14 mouse cellular contexts compared by ENCODE assay signal in genomic region chr11:54004734-54005133, GRCm38 (mm10). TPM values are rescaled to one million over a fixed set of nuclear protein-coding genes. Genes with fewer than 3 reads are reported as not detected.
DNase-seq lines count a peak whose midpoint lies in the region; ATAC-seq lines count a peak whose summit lies in the region.
"Had no signal": no experiment of that assay in that cellular context is flagged by ENCODE, and none has a peak within 500 bp of the region (broad histone marks: within the 10 kb centered on the region; RNA-seq: fewer than 3 reads in every experiment).

No protein-coding gene starts in this region.

- no peak overlapping the region for H3K4me3 ChIP-seq in kidney, embryonic 15.5 days (replicated peaks)
- no peak overlapping the region for H3K4me3 ChIP-seq in embryonic facial prominence, embryonic 10.5 days
- peak overlapping the region; percentile 44 for H3K4me3 ChIP-seq in liver, embryonic 13.5 days (replicated peaks)
- no peak overlapping the region for H3K4me3 ChIP-seq in midbrain, embryonic 13.5 days (replicated peaks)
- H3K4me3 ChIP-seq: embryonic facial prominence, embryonic 13.5 days; neural tube, embryonic 13.5 days had no signal

- peaks cover 15% of the 10 kb centered on the region; the same call in 1 of the 2 replicates for H3K4me1 ChIP-seq in kidney, embryonic 15.5 days
- peaks cover 20% of the 10 kb centered on the region for H3K4me1 ChIP-seq in embryonic facial prominence, embryonic 10.5 days
- H3K4me1 ChIP-seq in liver, embryonic 13.5 days (replicated peaks): peaks cover 76% of the 10 kb centered on the region
- H3K4me1 ChIP-seq in midbrain, embryonic 13.5 days (replicated peaks): no peaks in the 10 kb centered on the region
- H3K4me1 ChIP-seq: neural tube, embryonic 13.5 days had no signal

- no peaks in the 10 kb centered on the region for H3K36me3 ChIP-seq in kidney, embryonic 15.5 days
- H3K36me3 ChIP-seq in embryonic facial prominence, embryonic 10.5 days (replicated peaks): no peaks in the 10 kb centered on the region
- H3K36me3 ChIP-seq in liver, embryonic 13.5 days: peaks cover 82% of the 10 kb centered on the region
- no peaks in the 10 kb centered on the region for H3K36me3 ChIP-seq in midbrain, embryonic 13.5 days
- H3K36me3 ChIP-seq: embryonic facial prominence, embryonic 13.5 days; neural tube, embryonic 13.5 days had no signal

- peak; percentile 81 for ATAC-seq in kidney, embryonic 15.5 days (replicated peaks; ENCODE audit: low FRiP score)
- ATAC-seq in liver, embryonic 13.5 days (ENCODE audit: low read depth): peak; percentile 99
- ATAC-seq in midbrain, embryonic 13.5 days: no peak
- ATAC-seq: forebrain, embryonic 16.5 days; midbrain, embryonic 16.5 days had no signal

- no peak overlapping the region for H3K4me2 ChIP-seq in kidney, embryonic 15.5 days
- peak overlapping the region; percentile 70 for H3K4me2 ChIP-seq in liver, embryonic 13.5 days
- no peak overlapping the region for H3K4me2 ChIP-seq in midbrain, embryonic 13.5 days (replicated peaks)
- H3K4me2 ChIP-seq: embryonic facial prominence, embryonic 13.5 days; hindbrain, embryonic 14.5 days; neural tube, embryonic 13.5 days had no signal

- H3K9ac ChIP-seq in kidney, embryonic 15.5 days: no peak overlapping the region
- H3K9ac ChIP-seq in liver, embryonic 13.5 days: peak overlapping the region; percentile 69
- no peak overlapping the region for H3K9ac ChIP-seq in midbrain, embryonic 13.5 days (replicated peaks)
- H3K9ac ChIP-seq: embryonic facial prominence, embryonic 13.5 days; hindbrain, embryonic 14.5 days; neural tube, embryonic 13.5 days had no signal

- H3K9me3 ChIP-seq in kidney, embryonic 15.5 days (replicated peaks): no peaks in the 10 kb centered on the region
- H3K9me3 ChIP-seq in embryonic facial prominence, embryonic 10.5 days: no peaks in the 10 kb centered on the region
- H3K9me3 ChIP-seq in liver, embryonic 13.5 days (replicated peaks): no peaks in the 10 kb centered on the region
- no peaks in the 10 kb centered on the region for H3K9me3 ChIP-seq in midbrain, embryonic 13.5 days
- H3K9me3 ChIP-seq: embryonic facial prominence, embryonic 13.5 days; neural tube, embryonic 13.5 days had no signal

- no peak overlapping the region for H3K27ac ChIP-seq in kidney, embryonic 15.5 days
- H3K27ac ChIP-seq in embryonic facial prominence, embryonic 10.5 days (replicated peaks): peak overlapping the region; percentile 37; the same call in 1 of the 2 replicates
- peak overlapping the region; percentile 97 for H3K27ac ChIP-seq in liver, embryonic 13.5 days
- no peak overlapping the region for H3K27ac ChIP-seq in midbrain, embryonic 13.5 days
- H3K27ac ChIP-seq: embryonic facial prominence, embryonic 13.5 days; hindbrain, embryonic 14.5 days; neural tube, embryonic 13.5 days had no signal

- H3K27me3 ChIP-seq in kidney, embryonic 15.5 days: no peaks in the 10 kb centered on the region
- 0 out of 2 replicates have a peak, but pooled peaks cover 2% of the 10 kb centered on the region for H3K27me3 ChIP-seq in embryonic facial prominence, embryonic 10.5 days (replicated peaks; ENCODE audit: low read depth, poor library complexity, severe bottlenecking)
- H3K27me3 ChIP-seq in liver, embryonic 13.5 days: no peaks in the 10 kb centered on the region
- H3K27me3 ChIP-seq in midbrain, embryonic 13.5 days: no peaks in the 10 kb centered on the region
- H3K27me3 ChIP-seq: CH12.LX; embryonic facial prominence, embryonic 13.5 days; neural tube, embryonic 13.5 days had no signal

- DNase-seq in kidney, postnatal 14 days: no peak
- DNase-seq in embryonic facial prominence, embryonic 10.5 days (ENCODE audit: low spot score): no peak
- peak; percentile 85 for DNase-seq in liver, embryonic 13.5 days
- peak; percentile 66 to 72 for DNase-seq in spleen, postnatal 4 days (ENCODE audit: low spot score in 2 of 2)
- DNase-seq in thymus, postnatal 14 days: no peak
- DNase-seq: retina, postnatal 1 day had no signal

- WGBS in kidney, embryonic 15.5 days: 72% methylated on average over 3 of the region's 3 CpGs
- 81% methylated on average over 3 of the region's 3 CpGs for WGBS in embryonic facial prominence, embryonic 10.5 days
- 30% methylated on average over 3 of the region's 3 CpGs for WGBS in liver, embryonic 13.5 days (ENCODE audit: insufficient replicate concordance)
- WGBS in midbrain, embryonic 13.5 days: 75% methylated on average over 3 of the region's 3 CpGs

RNA-seq across cellular contexts. Expression of gene Slc22a4, which starts 23.2 kb away (rescaled TPM):
- 1.4 and 1.9 TPM in 2 replicates for polyA plus RNA-seq in kidney, embryonic 15.5 days (2015; fragmentation: Nextera tagmentation; extraction: Ambion mirVana)
- polyA plus RNA-seq in embryonic facial prominence, embryonic 10.5 days (2016; fragmentation: Nextera tagmentation; extraction: Ambion mirVana): 0.82 and 1.1 TPM in 2 replicates
- 33.7 and 33.9 TPM in 2 replicates for polyA plus RNA-seq in liver, embryonic 13.5 days (2015; fragmentation: Nextera tagmentation; extraction: Ambion mirVana)
- polyA plus RNA-seq in midbrain, embryonic 13.5 days (2015; fragmentation: Nextera tagmentation; extraction: Ambion mirVana): 1.0 and 1.3 TPM in 2 replicates

RNA-seq across cellular contexts. Expression of gene Slc22a21, which starts 24.6 kb away (rescaled TPM):
- 3.9 and 5.6 TPM in 2 replicates for polyA plus RNA-seq in kidney, embryonic 15.5 days (2015; fragmentation: Nextera tagmentation; extraction: Ambion mirVana)
- 2.1 and 2.6 TPM in 2 replicates for polyA plus RNA-seq in embryonic facial prominence, embryonic 10.5 days (2016; fragmentation: Nextera tagmentation; extraction: Ambion mirVana)
- polyA plus RNA-seq in liver, embryonic 13.5 days (2015; fragmentation: Nextera tagmentation; extraction: Ambion mirVana): 1.1 and 1.6 TPM in 2 replicates
- 1.7 and 1.8 TPM in 2 replicates for polyA plus RNA-seq in midbrain, embryonic 13.5 days (2015; fragmentation: Nextera tagmentation; extraction: Ambion mirVana)

Comparison
In these comparisons a context has a peak if more than half of its experiments do, and no peak if none do; other contexts are left out.
1. H3K27ac ChIP-seq: peak in embryonic facial prominence, embryonic 10.5 days (single experiment) and liver, embryonic 13.5 days (single experiment); none in kidney, embryonic 15.5 days (single experiment) and midbrain, embryonic 13.5 days (single experiment).
2. DNase-seq: peak in liver, embryonic 13.5 days (single experiment) and spleen, postnatal 4 days (2 of 2); none in kidney, postnatal 14 days (single experiment), embryonic facial prominence, embryonic 10.5 days (single experiment) and thymus, postnatal 14 days (single experiment).
3. RNA of gene Slc22a4, which starts 23.2 kb away (polyA plus RNA-seq): 33.7 to 33.9 TPM in liver, embryonic 13.5 days; 1.4 to 1.9 TPM in kidney, embryonic 15.5 days, 1.0 to 1.3 TPM in midbrain, embryonic 13.5 days and 0.82 to 1.1 TPM in embryonic facial prominence, embryonic 10.5 days; every median in the first group is over 10 times any median in the second.